Mouse (Mus musculus) neural tube, embryonic 12.5 days (tissue): ENCODE measurements around the gene Tecpr2. TPM values are rescaled to one million over a fixed set of nuclear protein-coding genes. Genes with fewer than 3 reads are reported as not detected.

ENCODE experiments used
- ATAC-seq: fragments of 200-750 bp; cut with Nextera tagmentation; 2 replicates; pipeline ENCODE4 v1.8.0; 2017; ENCODE audit warnings: low read depth, mild to moderate bottlenecking, moderate TSS enrichment, moderate library complexity; ENCODE audit not compliant: low FRiP score
- H3K27ac ChIP-seq: fragments of 300-500 bp; sonication (generic); 2 replicates; pipeline ENCODE4 v1.5.1; 2016
- H3K27me3 ChIP-seq: fragments of 300-500 bp; sonication (generic); replicated peaks from 2 replicates; pipeline ENCODE4 v1.6.1; 2016; ENCODE audit warnings: mild to moderate bottlenecking
- H3K36me3 ChIP-seq: fragments of 300-500 bp; sonication (generic); 2 replicates; pipeline ENCODE4 v1.6.1; 2016; ENCODE audit warnings: mild to moderate bottlenecking
- H3K4me1 ChIP-seq: fragments of 300-500 bp; sonication (generic); 2 replicates; pipeline ENCODE4 v1.6.1; 2016
- H3K4me2 ChIP-seq: fragments of 300-500 bp; sonication (generic); replicated peaks from 2 replicates; pipeline ENCODE4 v1.6.1; 2016; ENCODE audit warnings: mild to moderate bottlenecking
- H3K4me3 ChIP-seq: fragments of 300-500 bp; sonication (generic); 2 replicates; pipeline ENCODE4 v1.5.1; 2016
- H3K9ac ChIP-seq: fragments of 300-500 bp; sonication (generic); 2 replicates; pipeline ENCODE4 v1.6.1; 2016; ENCODE audit warnings: mild to moderate bottlenecking
- H3K9me3 ChIP-seq: fragments of 300-500 bp; sonication (generic); 2 replicates; pipeline ENCODE4 v1.6.1; 2016; ENCODE audit warnings: mild to moderate bottlenecking
- WGBS: fragments of 180-500 bp; shearing (Covaris S2); methylation state at CpG from one replicate; pipeline ENCODE4 v1.1.7; 2016; 5-methylcytosine and 5-hydroxymethylcytosine counted together
- polyA plus RNA-seq: library from polyadenylated mRNA; unstranded; fragments of >200 nt; fragmentation: Nextera tagmentation; extraction: Ambion mirVana; gene quantifications from 2 replicates; pipeline ENCODE4 v1.2.1, GENCODE M21; 2016

Gene Tecpr2
- polyA plus RNA-seq, 1 experiment from 2014 or later = 7.6 TPM

GRCm38 (mm10) chr12:110986536-110987425 is 97.7 kb downstream of the Tecpr2 start:
- Histone ChIP-seq H3K4me1 (peaks cover 6% of the 10 kb centered on the region; the same call in 1 of the 2 replicates), H3K4me2 (no peak overlapping the region), H3K9ac (no peak overlapping the region), H3K4me3 (no peak overlapping the region), H3K36me3 (no peaks in the 10 kb centered on the region), H3K27ac (no peak overlapping the region), H3K9me3 (no peaks in the 10 kb centered on the region), H3K27me3 (no peaks in the 10 kb centered on the region)
- 83% methylated on average over 11 of the region's 11 CpGs for WGBS
- ATAC-seq = no peak

GRCm38 (mm10) chr12:110989409-110989808 is 100.3 kb downstream of the Tecpr2 start:
- WGBS = 87% methylated on average over 3 of the region's 3 CpGs
- H3K4me3 ChIP-seq = no peak overlapping the region
- ATAC-seq = no peak

GRCm38 (mm10) chr12:110990500-110990899 is 101.4 kb downstream of the Tecpr2 start:
- H3K27me3 ChIP-seq = no peaks in the 10 kb centered on the region
- ATAC-seq = no peak

More at GRCm38 (mm10) chr12:110989409-110989808, 100.3 kb downstream of the Tecpr2 start:
- Histone ChIP-seq H3K4me1 (peaks cover 7% of the 10 kb centered on the region; the same call in 1 of the 2 replicates), H3K9ac (no peak overlapping the region), H3K4me2 (no peak overlapping the region), H3K36me3 (no peaks in the 10 kb centered on the region), H3K27me3 (no peaks in the 10 kb centered on the region), H3K9me3 (no peaks in the 10 kb centered on the region), H3K27ac (no peak overlapping the region)

GRCm38 (mm10) chr12:110991361-110992127 is 102.5 kb downstream of the Tecpr2 start:
- 6% methylated on average over 23 of the region's 23 CpGs for WGBS
- Histone ChIP-seq H3K4me3 (peak overlapping the region; percentile 46), H3K9me3 (no peaks in the 10 kb centered on the region), H3K4me2 (peak overlapping the region; percentile 65), H3K4me1 (peaks cover 7% of the 10 kb centered on the region; the same call in 1 of the 2 replicates), H3K36me3 (no peaks in the 10 kb centered on the region), H3K27me3 (no peaks in the 10 kb centered on the region), H3K9ac (peak overlapping the region; percentile 54), H3K27ac (no peak overlapping the region)
- peak; percentile 90 for ATAC-seq

More at GRCm38 (mm10) chr12:110990500-110990899, 101.4 kb downstream of the Tecpr2 start:
- H3K4me2 ChIP-seq = no peak overlapping the region
- H3K9me3 ChIP-seq = no peaks in the 10 kb centered on the region
- WGBS = 95% methylated on average over 7 of the region's 7 CpGs
- H3K9ac ChIP-seq = no peak overlapping the region
- no peaks in the 10 kb centered on the region for H3K36me3 ChIP-seq
- H3K4me3 ChIP-seq = no peak overlapping the region
- peaks cover 7% of the 10 kb centered on the region; the same call in 1 of the 2 replicates for H3K4me1 ChIP-seq
- no peak overlapping the region for H3K27ac ChIP-seq

GRCm38 (mm10) chr12:110992128-110992553 is 103.1 kb downstream of the Tecpr2 start:
- H3K4me3 ChIP-seq = peak overlapping the region; percentile 46
- peak overlapping the region; percentile 65 for H3K4me2 ChIP-seq
- no peaks in the 10 kb centered on the region for H3K9me3 ChIP-seq
- peaks cover 7% of the 10 kb centered on the region; the same call in 1 of the 2 replicates for H3K4me1 ChIP-seq
- under 1% methylated on average over 24 of the region's 24 CpGs for WGBS
- ATAC-seq = peak; percentile 82
- peak overlapping the region; percentile 54 for H3K9ac ChIP-seq
- H3K27ac ChIP-seq = no peak overlapping the region
- no peaks in the 10 kb centered on the region for H3K36me3 ChIP-seq
- H3K27me3 ChIP-seq = no peaks in the 10 kb centered on the region

- Histone ChIP-seq H3K9me3 (no peaks in the 10 kb centered on the region), H3K36me3 (no peaks in the 10 kb centered on the region), H3K27ac (no peak overlapping the region), H3K9ac (no peak overlapping the region), H3K4me3 (peak overlapping the region; percentile 46), H3K27me3 (no peaks in the 10 kb centered on the region), H3K4me2 (peak overlapping the region; percentile 65), H3K4me1 (peaks cover 7% of the 10 kb centered on the region; the same call in 1 of the 2 replicates)
- no peak for ATAC-seq
- 83% methylated on average over 12 of the region's 12 CpGs for WGBS
Measured at GRCm38 (mm10) chr12:110992771-110993170, 103.7 kb downstream of the Tecpr2 start.

GRCm38 (mm10) chr12:110993226-110993625 is 104.2 kb downstream of the Tecpr2 start:
- H3K4me2 ChIP-seq = no peak overlapping the region
- no peak overlapping the region for H3K4me3 ChIP-seq
- H3K36me3 ChIP-seq = no peaks in the 10 kb centered on the region
- H3K9me3 ChIP-seq = no peaks in the 10 kb centered on the region
- peaks cover 7% of the 10 kb centered on the region; the same call in 1 of the 2 replicates for H3K4me1 ChIP-seq
- H3K27ac ChIP-seq = no peak overlapping the region
- no peak for ATAC-seq
- WGBS = 91% methylated on average over 3 of the region's 3 CpGs
- no peaks in the 10 kb centered on the region for H3K27me3 ChIP-seq
- H3K9ac ChIP-seq = no peak overlapping the region

GRCm38 (mm10) chr12:110994666-110995065 is 105.6 kb downstream of the Tecpr2 start:
- Histone ChIP-seq H3K4me3 (no peak overlapping the region), H3K9me3 (0 out of 2 replicates have a peak, but pooled peaks cover 3% of the 10 kb centered on the region), H3K27me3 (no peaks in the 10 kb centered on the region), H3K9ac (no peak overlapping the region), H3K4me2 (no peak overlapping the region), H3K36me3 (no peaks in the 10 kb centered on the region), H3K4me1 (peaks cover 7% of the 10 kb centered on the region; the same call in 1 of the 2 replicates), H3K27ac (no peak overlapping the region)
- WGBS = 39% methylated on average over 12 of the region's 12 CpGs
- ATAC-seq = no peak

GRCm38 (mm10) chr12:110998092-110998491 is 109.0 kb downstream of the Tecpr2 start:
- 97% methylated on average over 11 of the region's 11 CpGs for WGBS
- Histone ChIP-seq H3K9ac (no peak overlapping the region), H3K4me3 (no peak overlapping the region), H3K4me2 (no peak overlapping the region), H3K36me3 (no peaks in the 10 kb centered on the region), H3K27me3 (no peaks in the 10 kb centered on the region), H3K9me3 (0 out of 2 replicates have a peak, but pooled peaks cover 3% of the 10 kb centered on the region), H3K4me1 (no peaks in the 10 kb centered on the region), H3K27ac (no peak overlapping the region)
- no peak for ATAC-seq

- Histone ChIP-seq H3K27me3 (no peaks in the 10 kb centered on the region), H3K9me3 (0 out of 2 replicates have a peak, but pooled peaks cover 3% of the 10 kb centered on the region), H3K4me2 (no peak overlapping the region), H3K4me1 (no peaks in the 10 kb centered on the region), H3K27ac (no peak overlapping the region), H3K9ac (no peak overlapping the region), H3K4me3 (no peak overlapping the region), H3K36me3 (no peaks in the 10 kb centered on the region)
- WGBS = 68% methylated on average over 2 of the region's 2 CpGs
- ATAC-seq = no peak
Measured at GRCm38 (mm10) chr12:110999820-111000219, 110.8 kb downstream of the Tecpr2 start.

GRCm38 (mm10) chr12:111000956-111001355 is 111.9 kb downstream of the Tecpr2 start:
- WGBS = 90% methylated on average over 7 of the region's 7 CpGs
- H3K9ac ChIP-seq = no peak overlapping the region
- ATAC-seq = no peak
- no peaks in the 10 kb centered on the region for H3K4me1 ChIP-seq
- H3K27ac ChIP-seq = no peak overlapping the region
- H3K27me3 ChIP-seq = no peaks in the 10 kb centered on the region
- H3K9me3 ChIP-seq = 0 out of 2 replicates have a peak, but pooled peaks cover 3% of the 10 kb centered on the region
- no peaks in the 10 kb centered on the region for H3K36me3 ChIP-seq
- no peak overlapping the region for H3K4me3 ChIP-seq
- H3K4me2 ChIP-seq = no peak overlapping the region

- Histone ChIP-seq H3K4me2 (no peak overlapping the region), H3K27ac (no peak overlapping the region), H3K27me3 (no peaks in the 10 kb centered on the region), H3K4me3 (no peak overlapping the region), H3K4me1 (peaks cover 17% of the 10 kb centered on the region; the same call in 1 of the 2 replicates), H3K9ac (no peak overlapping the region), H3K36me3 (no peaks in the 10 kb centered on the region), H3K9me3 (no peaks in the 10 kb centered on the region)
- WGBS = 85% methylated on average over 9 of the region's 9 CpGs
- no peak for ATAC-seq
Measured at GRCm38 (mm10) chr12:111004142-111004541, 115.1 kb downstream of the Tecpr2 start.
